Comparison of ENCODE assay signal across 10 mouse cellular contexts in the genomic region with DNA sequence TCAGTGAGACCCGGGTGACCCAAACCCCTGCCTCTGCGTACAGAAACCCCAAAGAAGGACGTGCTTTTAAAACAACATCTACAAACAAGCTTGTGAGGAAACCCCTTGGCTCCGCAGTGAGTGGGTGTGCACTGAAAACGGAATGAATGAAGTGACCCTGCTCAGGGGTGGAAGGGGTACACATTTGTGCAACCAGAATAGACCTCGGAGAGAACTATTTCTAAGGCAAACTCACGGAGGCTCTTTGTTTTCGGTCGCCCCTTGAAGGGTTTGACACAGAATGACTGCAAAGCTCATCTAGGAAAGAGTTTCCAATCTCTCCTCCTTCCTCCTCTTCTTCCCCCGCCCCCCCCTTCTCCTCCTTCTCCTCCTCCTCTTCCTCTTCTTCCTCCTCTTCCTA.
A peak's percentile ranks its signal among the peaks of the same experiment; 100 is the strongest.
DNase-seq lines count a peak whose midpoint lies in the region; ATAC-seq and TF ChIP-seq lines count a peak whose summit lies in the region.
"Had no signal": no experiment of that assay in that cellular context is flagged by ENCODE, and none has a peak within 500 bp of the region (broad histone marks: within the 10 kb centered on the region; RNA-seq: fewer than 3 reads in every experiment).

No protein-coding gene starts in this region.

- peak overlapping the region; percentile 37 for H3K4me2 ChIP-seq in kidney, embryonic 14.5 days (replicated peaks; ENCODE audit: low read depth, low read length)
- H3K4me2 ChIP-seq in hindbrain, postnatal 0 days (ENCODE audit: low read depth, low read length): peak overlapping the region; percentile 60
- peak overlapping the region; percentile 69 for H3K4me2 ChIP-seq in midbrain, embryonic 15.5 days

- H3K9me3 ChIP-seq in kidney, embryonic 14.5 days (ENCODE audit: control insufficient read depth, low read length): no peaks in the 10 kb centered on the region
- no peaks in the 10 kb centered on the region for H3K9me3 ChIP-seq in forebrain, embryonic 10.5 days
- no peaks in the 10 kb centered on the region for H3K9me3 ChIP-seq in hindbrain, postnatal 0 days (ENCODE audit: low read length)
- no peaks in the 10 kb centered on the region for H3K9me3 ChIP-seq in midbrain, embryonic 15.5 days

- no peaks in the 10 kb centered on the region for H3K36me3 ChIP-seq in kidney, embryonic 14.5 days (ENCODE audit: control insufficient read depth, insufficient read depth, low read length)
- peaks cover 17% of the 10 kb centered on the region for H3K36me3 ChIP-seq in forebrain, embryonic 10.5 days (replicated peaks)
- H3K36me3 ChIP-seq in hindbrain, postnatal 0 days (ENCODE audit: insufficient read depth, low read length): no peaks in the 10 kb centered on the region
- H3K36me3 ChIP-seq in midbrain, embryonic 15.5 days (replicated peaks): no peaks in the 10 kb centered on the region

- no peaks in the 10 kb centered on the region for H3K27me3 ChIP-seq in kidney, embryonic 14.5 days (ENCODE audit: control insufficient read depth, insufficient read depth, low read length)
- H3K27me3 ChIP-seq in forebrain, embryonic 10.5 days (ENCODE audit: poor library complexity, severe bottlenecking): no peaks in the 10 kb centered on the region; the same call in 1 of the 2 replicates
- no peaks in the 10 kb centered on the region for H3K27me3 ChIP-seq in hindbrain, postnatal 0 days (ENCODE audit: insufficient read depth, low read length)
- H3K27me3 ChIP-seq in midbrain, embryonic 15.5 days (replicated peaks): no peaks in the 10 kb centered on the region
- H3K27me3 ChIP-seq: CH12.LX had no signal

- no peak for TF ChIP-seq CTCF in hindbrain, postnatal 0 days (IDR thresholded peaks at IDR 0.05; ENCODE audit: low read depth)

- H3K4me3 ChIP-seq in kidney, embryonic 14.5 days (ENCODE audit: low read length): no peak overlapping the region; the same call in 1 of the 2 replicates
- H3K4me3 ChIP-seq in forebrain, embryonic 10.5 days: peak overlapping the region; percentile 44
- no peak overlapping the region for H3K4me3 ChIP-seq in hindbrain, postnatal 0 days (ENCODE audit: low read length)
- H3K4me3 ChIP-seq in midbrain, embryonic 15.5 days: peak overlapping the region; percentile 34; the same call in 1 of the 2 replicates

- ATAC-seq in kidney, embryonic 14.5 days (ENCODE audit: low FRiP score, low TSS enrichment): no peak
- no peak for ATAC-seq in hindbrain, postnatal 0 days
- no peak for ATAC-seq in midbrain, embryonic 15.5 days (replicated peaks)
- ATAC-seq: activated CD4-positive, CD25-positive, alpha-beta regulatory T cell, adult 4 months had no signal

- peak overlapping the region; percentile 26; the same call in 1 of the 2 replicates for H3K27ac ChIP-seq in kidney, embryonic 14.5 days (ENCODE audit: low read depth, low read length)
- peak overlapping the region; percentile 84 for H3K27ac ChIP-seq in forebrain, embryonic 10.5 days
- peak overlapping the region; percentile 29; the same call in 1 of the 2 replicates for H3K27ac ChIP-seq in hindbrain, postnatal 0 days
- no peak overlapping the region for H3K27ac ChIP-seq in midbrain, embryonic 15.5 days

- no peak for DNase-seq in kidney, adult 18-20 months
- DNase-seq in forebrain, embryonic 10.5 days (ENCODE audit: extremely low spot score, low spot score): no peak
- no peak for DNase-seq in hindbrain, postnatal 0 days (ENCODE audit: low spot score)
- DNase-seq in spleen, adult 18-20 months: no peak
- DNase-seq in natural killer cell, adult 2 months (ENCODE audit: low spot score in 2 of 2): no peak
- DNase-seq in urinary bladder, postnatal 14 days (ENCODE audit: low spot score): no peak

- peak overlapping the region; percentile 37; the same call in 1 of the 2 replicates for H3K9ac ChIP-seq in kidney, embryonic 14.5 days (ENCODE audit: low read depth, low read length)
- H3K9ac ChIP-seq in hindbrain, postnatal 0 days (replicated peaks; ENCODE audit: low read length): no peak overlapping the region
- H3K9ac ChIP-seq in midbrain, embryonic 15.5 days: no peak overlapping the region

- 16% methylated on average over 10 of the region's 10 CpGs for WGBS in kidney, embryonic 14.5 days
- 6% methylated on average over 9 of the region's 10 CpGs for WGBS in forebrain, embryonic 10.5 days
- 23% methylated on average over 9 of the region's 10 CpGs for WGBS in hindbrain, postnatal 0 days
- 16% methylated on average over 9 of the region's 10 CpGs for WGBS in midbrain, embryonic 15.5 days

- peaks cover 31% of the 10 kb centered on the region for H3K4me1 ChIP-seq in kidney, embryonic 14.5 days (ENCODE audit: control insufficient read depth, insufficient read depth, low read length)
- H3K4me1 ChIP-seq in forebrain, embryonic 10.5 days: peaks cover 78% of the 10 kb centered on the region
- H3K4me1 ChIP-seq in hindbrain, postnatal 0 days (ENCODE audit: insufficient read depth, low read length): peaks cover 2% of the 10 kb centered on the region; the same call in 1 of the 2 replicates
- H3K4me1 ChIP-seq in midbrain, embryonic 15.5 days: peaks cover 36% of the 10 kb centered on the region

Comparison
In these comparisons a context has a peak if more than half of its experiments do, and no peak if none do; other contexts are left out.
1. H3K4me3 ChIP-seq: peak in forebrain, embryonic 10.5 days (single experiment) and midbrain, embryonic 15.5 days (single experiment); none in kidney, embryonic 14.5 days (single experiment) and hindbrain, postnatal 0 days (single experiment).
2. Peak in every context shown above with its lines, with median percentiles within 50 percentile points of each other: H3K4me2 ChIP-seq.